Mouse (Mus musculus): ENCODE results near the gene Edil3. TPM values are rescaled to one million over a fixed set of nuclear protein-coding genes. Genes with fewer than 3 reads are reported as not detected.

Edil3 gene
- polyA plus RNA-seq, 1 experiment from 2014 or later: 2.3 TPM

DNA sequence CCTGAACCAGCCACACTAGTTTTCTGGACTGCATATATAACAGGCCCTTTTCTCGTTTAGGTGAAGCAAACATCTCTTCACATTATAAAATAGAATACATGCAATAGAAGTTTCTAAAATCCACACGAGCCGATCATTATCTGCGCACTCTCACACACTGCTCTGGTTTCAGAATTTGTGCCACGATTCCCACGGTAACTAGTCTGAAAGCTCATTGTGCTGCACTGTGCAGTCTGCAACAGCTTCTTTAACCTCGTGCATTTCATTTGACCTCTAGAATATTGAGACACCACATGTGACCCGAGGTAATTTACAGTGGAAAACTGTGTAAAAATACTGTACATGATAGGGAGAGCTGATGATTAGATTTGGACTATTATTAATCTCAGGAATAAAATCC is 298.5 kb downstream of the Edil3 start:
- H3K4me1 ChIP-seq (replicated peaks; ENCODE audit: insufficient read depth, low read length): no peaks in the 10 kb centered on the region
- H3K4me2 ChIP-seq (ENCODE audit: low read length): no peak overlapping the region
- no peaks in the 10 kb centered on the region for H3K27me3 ChIP-seq (ENCODE audit: insufficient read depth, low read length)
- ATAC-seq (replicated peaks; ENCODE audit: low FRiP score, low read depth) (no peak), DNase-seq (ENCODE audit: low spot score) (no peak)
- no peaks in the 10 kb centered on the region for H3K9me3 ChIP-seq (replicated peaks; ENCODE audit: low read length)
- H3K4me3 ChIP-seq (replicated peaks; ENCODE audit: low read depth, low read length): no peak overlapping the region
- TF ChIP-seq CTCF (IDR thresholded peaks at IDR 0.05; ENCODE audit: low read depth): no peak
- 75% methylated on average over 8 of the region's 8 CpGs for WGBS
- no peaks in the 10 kb centered on the region for H3K36me3 ChIP-seq (ENCODE audit: insufficient read depth, low read length)
- no peak overlapping the region for H3K9ac ChIP-seq (ENCODE audit: low read depth, low read length)
- no peak overlapping the region for H3K27ac ChIP-seq

DNA sequence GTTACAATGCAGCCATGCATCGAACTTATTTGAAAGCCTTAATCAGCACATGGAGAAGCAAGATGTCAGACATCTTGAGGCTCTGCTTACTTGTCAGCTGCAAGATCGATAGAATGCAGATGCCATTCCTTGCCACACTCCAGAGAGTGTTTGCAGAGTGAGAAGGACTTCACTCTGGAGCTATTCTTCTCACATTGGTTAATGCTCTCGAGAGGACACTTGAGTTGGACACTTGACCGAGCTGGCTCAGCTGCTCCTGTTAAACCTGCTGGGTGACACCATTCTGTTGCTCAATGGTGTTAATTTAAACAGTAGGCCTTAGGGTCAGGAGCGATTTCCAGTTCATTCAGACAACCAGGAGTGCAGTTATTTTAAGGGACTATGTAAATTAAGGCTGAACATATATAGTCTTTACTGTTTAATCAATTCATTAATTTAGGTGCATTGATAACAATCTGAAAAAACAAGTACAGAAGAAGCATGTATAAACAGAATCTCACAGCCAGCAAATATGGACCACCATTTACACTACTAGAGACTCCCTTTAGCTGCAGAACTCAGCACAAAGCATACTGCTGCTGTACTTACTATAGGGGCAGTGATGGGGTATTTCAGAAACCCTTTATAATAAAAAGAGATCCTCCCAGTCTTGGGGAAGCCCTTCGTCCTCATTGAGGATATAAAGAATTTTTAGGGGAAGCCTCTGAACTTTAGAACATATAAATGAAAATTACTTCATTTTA is 301.4 kb downstream of the Edil3 start:
- Histone ChIP-seq H3K36me3 (ENCODE audit: insufficient read depth, low read length) (no peaks in the 10 kb centered on the region), H3K9me3 (replicated peaks; ENCODE audit: low read length) (no peaks in the 10 kb centered on the region), H3K9ac (ENCODE audit: low read depth, low read length) (no peak overlapping the region), H3K27ac (no peak overlapping the region), H3K4me3 (replicated peaks; ENCODE audit: low read depth, low read length) (no peak overlapping the region), H3K4me1 (replicated peaks; ENCODE audit: insufficient read depth, low read length) (no peaks in the 10 kb centered on the region), H3K4me2 (ENCODE audit: low read length) (no peak overlapping the region), H3K27me3 (ENCODE audit: insufficient read depth, low read length) (no peaks in the 10 kb centered on the region)
- TF ChIP-seq CTCF (IDR thresholded peaks at IDR 0.05; ENCODE audit: low read depth): no peak
- 75% methylated on average over 6 of the region's 6 CpGs for WGBS
- DNase-seq (ENCODE audit: low spot score): no peak
- no peak for ATAC-seq (replicated peaks; ENCODE audit: low FRiP score, low read depth)

DNA sequence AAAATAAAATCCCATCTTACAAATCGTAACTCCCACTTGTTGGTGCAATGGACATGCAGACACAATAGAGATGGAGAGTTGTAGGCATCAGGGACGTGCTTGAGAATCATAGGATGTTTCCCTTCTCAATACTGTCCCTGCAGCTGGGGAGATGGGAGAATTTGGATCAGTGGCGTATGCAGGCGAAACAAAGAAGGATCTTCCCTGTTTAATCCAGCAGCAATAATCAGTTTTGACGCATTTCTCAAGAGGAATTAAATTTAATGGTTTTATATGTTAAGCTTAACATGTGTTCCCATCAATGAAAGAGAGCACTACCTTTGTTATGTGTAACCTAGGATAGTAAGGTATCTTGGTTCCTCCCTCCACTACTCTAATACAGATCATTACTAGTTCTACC is 302.1 kb downstream of the Edil3 start:
- H3K36me3 ChIP-seq (ENCODE audit: insufficient read depth, low read length): no peaks in the 10 kb centered on the region
- ATAC-seq (replicated peaks; ENCODE audit: low FRiP score, low read depth): no peak
- 90% methylated on average over 5 of the region's 5 CpGs for WGBS
- H3K27ac ChIP-seq: no peak overlapping the region
- no peak overlapping the region for H3K9ac ChIP-seq (ENCODE audit: low read depth, low read length)
- no peak for TF ChIP-seq CTCF (IDR thresholded peaks at IDR 0.05; ENCODE audit: low read depth)
- no peak overlapping the region for H3K4me2 ChIP-seq (ENCODE audit: low read length)
- H3K4me3 ChIP-seq (replicated peaks; ENCODE audit: low read depth, low read length): no peak overlapping the region
- H3K27me3 ChIP-seq (ENCODE audit: insufficient read depth, low read length): no peaks in the 10 kb centered on the region
- no peaks in the 10 kb centered on the region for H3K4me1 ChIP-seq (replicated peaks; ENCODE audit: insufficient read depth, low read length)
- H3K9me3 ChIP-seq (replicated peaks; ENCODE audit: low read length): no peaks in the 10 kb centered on the region
- DNase-seq (ENCODE audit: low spot score): no peak

DNA sequence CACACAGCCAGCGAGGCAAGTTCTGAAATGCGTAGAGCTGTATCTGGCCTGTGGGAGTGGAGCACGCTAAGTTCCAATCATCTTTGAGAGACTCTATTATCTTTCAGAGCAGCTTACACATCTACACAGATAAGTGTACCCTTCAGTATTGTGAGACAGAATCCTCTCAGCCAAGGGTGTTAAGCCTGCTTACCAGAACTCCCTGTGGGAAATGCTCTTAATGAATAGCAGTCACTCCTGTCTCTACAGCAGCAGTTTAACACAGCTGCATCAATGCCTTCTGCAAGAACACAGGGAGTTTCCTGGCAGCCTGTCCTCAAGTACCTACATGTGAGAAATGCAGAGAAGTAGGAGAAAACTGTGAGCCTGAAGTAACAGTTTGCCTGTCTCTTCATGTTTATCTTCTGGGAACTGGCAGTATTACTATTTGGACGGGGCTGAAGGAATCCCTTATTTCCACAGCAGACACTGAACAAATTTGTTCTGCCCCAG is 324.8 kb downstream of the Edil3 start:
- no peak overlapping the region for H3K4me2 ChIP-seq (ENCODE audit: low read length)
- ATAC-seq (replicated peaks; ENCODE audit: low FRiP score, low read depth): no peak
- H3K4me3 ChIP-seq (replicated peaks; ENCODE audit: low read depth, low read length): no peak overlapping the region
- H3K27ac ChIP-seq: no peak overlapping the region
- 67% methylated on average over 4 of the region's 4 CpGs for WGBS
- no peaks in the 10 kb centered on the region for H3K27me3 ChIP-seq (ENCODE audit: insufficient read depth, low read length)
- no peaks in the 10 kb centered on the region for H3K36me3 ChIP-seq (ENCODE audit: insufficient read depth, low read length)
- H3K4me1 ChIP-seq (replicated peaks; ENCODE audit: insufficient read depth, low read length): no peaks in the 10 kb centered on the region
- H3K9me3 ChIP-seq (replicated peaks; ENCODE audit: low read length): no peaks in the 10 kb centered on the region
- no peak overlapping the region for H3K9ac ChIP-seq (ENCODE audit: low read depth, low read length)
- no peak for DNase-seq (ENCODE audit: low spot score)
- TF ChIP-seq CTCF (IDR thresholded peaks at IDR 0.05; ENCODE audit: low read depth): no peak

DNA sequence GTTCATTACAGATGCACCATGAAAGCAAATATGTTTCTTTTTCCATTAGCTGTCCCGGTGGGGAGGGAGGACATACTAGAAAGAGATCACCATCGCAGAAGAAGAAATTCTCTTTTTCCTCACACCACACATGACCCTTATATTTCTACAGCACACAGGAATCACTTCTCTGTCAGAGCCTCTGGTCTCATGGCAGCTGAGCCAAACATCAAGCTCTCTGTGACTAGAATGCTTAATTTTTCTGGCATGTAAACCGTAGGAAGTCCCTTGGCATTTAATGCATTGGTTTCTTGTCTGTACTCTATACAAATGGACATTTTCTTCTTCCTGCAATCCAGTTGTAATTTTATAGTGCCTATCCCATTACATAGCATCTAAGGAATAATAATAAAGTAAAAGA is 330.6 kb downstream of the Edil3 start:
- Histone ChIP-seq H3K9me3 (replicated peaks; ENCODE audit: low read length) (no peaks in the 10 kb centered on the region), H3K4me2 (ENCODE audit: low read length) (no peak overlapping the region), H3K36me3 (ENCODE audit: insufficient read depth, low read length) (no peaks in the 10 kb centered on the region), H3K4me3 (replicated peaks; ENCODE audit: low read depth, low read length) (no peak overlapping the region), H3K27me3 (ENCODE audit: insufficient read depth, low read length) (no peaks in the 10 kb centered on the region), H3K4me1 (replicated peaks; ENCODE audit: insufficient read depth, low read length) (no peaks in the 10 kb centered on the region), H3K9ac (ENCODE audit: low read depth, low read length) (no peak overlapping the region), H3K27ac (no peak overlapping the region)
- TF ChIP-seq CTCF (IDR thresholded peaks at IDR 0.05; ENCODE audit: low read depth): no peak
- WGBS: 93% methylated on average over 3 of the region's 3 CpGs
- no peak for DNase-seq (ENCODE audit: low spot score)
- no peak for ATAC-seq (replicated peaks; ENCODE audit: low FRiP score, low read depth)

DNA sequence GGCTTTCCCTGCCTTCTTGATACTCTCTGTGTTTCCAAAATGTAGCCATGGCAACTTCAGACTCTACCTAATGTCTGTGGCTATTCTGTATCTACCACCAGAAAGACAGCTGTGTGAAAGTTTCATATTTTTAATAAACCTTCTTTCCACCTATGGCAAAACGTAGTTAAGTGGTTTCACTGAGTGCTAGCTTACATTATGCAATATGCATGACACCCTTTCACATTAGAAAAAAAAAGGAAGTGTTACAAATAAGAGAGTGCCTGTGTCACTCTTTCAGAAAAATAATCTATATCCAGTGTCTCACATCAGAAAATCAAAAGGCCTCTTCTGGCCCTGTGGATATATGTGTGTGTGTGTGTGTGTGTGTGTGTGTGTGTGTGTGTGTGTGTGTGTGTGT is 346.7 kb downstream of the Edil3 start:
- no peaks in the 10 kb centered on the region for H3K9me3 ChIP-seq (replicated peaks; ENCODE audit: low read length)
- no peak overlapping the region for H3K27ac ChIP-seq
- no peaks in the 10 kb centered on the region for H3K4me1 ChIP-seq (replicated peaks; ENCODE audit: insufficient read depth, low read length)
- WGBS: 83% methylated on average over 1 of the region's 1 CpGs
- DNase-seq (ENCODE audit: low spot score) (no peak), ATAC-seq (replicated peaks; ENCODE audit: low FRiP score, low read depth) (no peak)
- TF ChIP-seq CTCF (IDR thresholded peaks at IDR 0.05; ENCODE audit: low read depth): no peak
- H3K27me3 ChIP-seq (ENCODE audit: insufficient read depth, low read length): no peaks in the 10 kb centered on the region
- H3K4me3 ChIP-seq (replicated peaks; ENCODE audit: low read depth, low read length): no peak overlapping the region
- H3K4me2 ChIP-seq (ENCODE audit: low read length): no peak overlapping the region
- H3K36me3 ChIP-seq (ENCODE audit: insufficient read depth, low read length): no peaks in the 10 kb centered on the region
- no peak overlapping the region for H3K9ac ChIP-seq (ENCODE audit: low read depth, low read length)

DNA sequence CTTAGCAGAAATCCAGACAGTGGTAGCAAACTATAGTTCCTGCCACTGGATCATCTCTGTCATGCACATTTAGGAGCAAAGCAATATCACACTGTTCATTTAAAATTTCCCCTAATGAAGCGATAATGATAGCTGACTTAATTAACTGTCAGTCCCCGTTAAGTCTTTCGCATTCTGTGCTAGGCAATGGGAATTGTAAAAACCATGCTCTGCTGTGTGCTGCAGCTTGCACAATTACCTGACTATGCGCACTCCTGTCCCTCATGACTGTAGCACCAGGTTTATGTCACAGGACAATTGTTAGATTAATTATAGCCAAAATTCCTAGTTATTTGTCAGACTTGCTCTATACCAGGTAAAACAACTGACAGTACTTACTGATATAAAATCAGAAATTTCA is 348.8 kb downstream of the Edil3 start:
- Histone ChIP-seq H3K4me2 (ENCODE audit: low read length) (no peak overlapping the region), H3K4me3 (replicated peaks; ENCODE audit: low read depth, low read length) (no peak overlapping the region), H3K27me3 (ENCODE audit: insufficient read depth, low read length) (no peaks in the 10 kb centered on the region), H3K4me1 (replicated peaks; ENCODE audit: insufficient read depth, low read length) (no peaks in the 10 kb centered on the region), H3K9me3 (replicated peaks; ENCODE audit: low read length) (no peaks in the 10 kb centered on the region), H3K9ac (ENCODE audit: low read depth, low read length) (no peak overlapping the region), H3K27ac (no peak overlapping the region), H3K36me3 (ENCODE audit: insufficient read depth, low read length) (no peaks in the 10 kb centered on the region)
- WGBS: 94% methylated on average over 4 of the region's 4 CpGs
- no peak for TF ChIP-seq CTCF (IDR thresholded peaks at IDR 0.05; ENCODE audit: low read depth)
- DNase-seq (ENCODE audit: low spot score) (no peak), ATAC-seq (replicated peaks; ENCODE audit: low FRiP score, low read depth) (no peak)

Measured in kidney, postnatal 0 days (tissue).